Mouse (Mus musculus) erythroblast, embryonic 14.5 days (primary cell): ENCODE data around the gene Yif1b.

Source experiments
- GATA1 ChIP-seq: IDR thresholded peaks from 2 replicates; pipeline ENCODE4 v1.6.1; 2012; ENCODE audit warnings: low read length, inconsistent platforms, mixed read lengths
- TAL1 ChIP-seq: IDR thresholded peaks from 3 replicates; pipeline ENCODE4 v1.6.1; 2012; ENCODE audit warnings: low read length, inconsistent platforms, mixed read lengths

DNA sequence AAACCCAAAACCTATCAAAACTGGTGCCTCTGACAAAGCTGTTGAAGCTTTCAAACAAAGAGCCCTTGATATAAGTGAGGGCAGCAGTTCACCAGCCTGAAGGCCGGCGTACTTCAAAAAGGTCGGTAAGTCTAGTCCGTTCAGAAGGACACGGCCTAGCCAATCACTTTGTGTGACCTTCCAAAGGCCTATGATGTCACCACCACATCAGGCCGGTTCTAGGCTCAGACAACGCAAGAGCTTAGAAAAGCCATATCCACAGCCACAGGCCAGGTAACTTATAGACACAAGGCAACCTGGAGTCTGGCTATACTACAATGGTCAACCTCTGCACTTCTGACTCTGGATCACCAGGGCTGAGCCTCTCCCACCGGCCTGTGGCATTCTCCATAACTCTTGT, 41.8 kb downstream of the Yif1b start:
- TF ChIP-seq GATA1, result no peak
- TF ChIP-seq TAL1, result no peak
